Mouse (Mus musculus): ENCODE results near the gene Osbpl7. TPM values are rescaled to one million over a fixed set of nuclear protein-coding genes. Genes with fewer than 3 reads are reported as not detected.

The Osbpl7 gene
- polyA plus RNA-seq, 2 experiments: 1.2 to 2.5 TPM

GRCm38 (mm10) chr11:97108976-97109375, 58.5 kb downstream of the Osbpl7 start:
- H3K4me3 ChIP-seq (ENCODE audit: insufficient read depth in 1 of 2, low read depth in 2 of 2, low read length in 2 of 2): no peak overlapping the region
- no peak overlapping the region for H3K4me2 ChIP-seq (ENCODE audit: low read depth)
- no peak overlapping the region for H3K9ac ChIP-seq (replicated peaks)
- 75% methylated on average over 16 of the region's 16 CpGs for WGBS (ENCODE audit: insufficient replicate concordance)
- peaks cover 14% of the 10 kb centered on the region for H3K27me3 ChIP-seq (ENCODE audit: control insufficient read depth, insufficient read depth, low read length)
- H3K27ac ChIP-seq: no peak overlapping the region
- no peaks in the 10 kb centered on the region for H3K9me3 ChIP-seq (ENCODE audit: control insufficient read depth, low read length)
- H3K4me1 ChIP-seq (replicated peaks; ENCODE audit: control insufficient read depth in 2 of 2, insufficient read depth in 2 of 2, low read length in 1 of 2): no peaks in the 10 kb centered on the region
- ATAC-seq (ENCODE audit: insufficient read depth): no peak
- H3K36me3 ChIP-seq (replicated peaks; ENCODE audit: control insufficient read depth, insufficient read depth, low read depth): no peaks in the 10 kb centered on the region
- TF ChIP-seq CTCF (IDR thresholded peaks at IDR 0.05; ENCODE audit: low read depth): no peak
- no peak for DNase-seq (ENCODE audit: low read depth in 3 of 3, low spot score in 3 of 3)

- DNase-seq (ENCODE audit: low read depth in 3 of 3, low spot score in 3 of 3): no peak
- Histone ChIP-seq H3K9ac (replicated peaks) (no peak overlapping the region), H3K27me3 (ENCODE audit: control insufficient read depth, insufficient read depth, low read length) (peaks cover 45% of the 10 kb centered on the region), H3K4me3 (ENCODE audit: insufficient read depth in 1 of 2, low read depth in 2 of 2, low read length in 2 of 2) (no peak overlapping the region), H3K4me1 (replicated peaks; ENCODE audit: control insufficient read depth in 2 of 2, insufficient read depth in 2 of 2, low read length in 1 of 2) (no peaks in the 10 kb centered on the region), H3K4me2 (ENCODE audit: low read depth) (no peak overlapping the region), H3K27ac (no peak overlapping the region), H3K9me3 (ENCODE audit: control insufficient read depth, low read length) (no peaks in the 10 kb centered on the region), H3K36me3 (replicated peaks; ENCODE audit: control insufficient read depth, insufficient read depth, low read depth) (no peaks in the 10 kb centered on the region)
- no peak for ATAC-seq (ENCODE audit: insufficient read depth)
- WGBS (ENCODE audit: insufficient replicate concordance): 61% methylated on average over 9 of the region's 9 CpGs
- TF ChIP-seq EP300 (IDR thresholded peaks at IDR 0.05; ENCODE audit: low read depth) (no peak), CTCF (IDR thresholded peaks at IDR 0.05; ENCODE audit: low read depth) (no peak)
Observed at GRCm38 (mm10) chr11:97112519-97113125, 62.2 kb downstream of the Osbpl7 start.

DNA sequence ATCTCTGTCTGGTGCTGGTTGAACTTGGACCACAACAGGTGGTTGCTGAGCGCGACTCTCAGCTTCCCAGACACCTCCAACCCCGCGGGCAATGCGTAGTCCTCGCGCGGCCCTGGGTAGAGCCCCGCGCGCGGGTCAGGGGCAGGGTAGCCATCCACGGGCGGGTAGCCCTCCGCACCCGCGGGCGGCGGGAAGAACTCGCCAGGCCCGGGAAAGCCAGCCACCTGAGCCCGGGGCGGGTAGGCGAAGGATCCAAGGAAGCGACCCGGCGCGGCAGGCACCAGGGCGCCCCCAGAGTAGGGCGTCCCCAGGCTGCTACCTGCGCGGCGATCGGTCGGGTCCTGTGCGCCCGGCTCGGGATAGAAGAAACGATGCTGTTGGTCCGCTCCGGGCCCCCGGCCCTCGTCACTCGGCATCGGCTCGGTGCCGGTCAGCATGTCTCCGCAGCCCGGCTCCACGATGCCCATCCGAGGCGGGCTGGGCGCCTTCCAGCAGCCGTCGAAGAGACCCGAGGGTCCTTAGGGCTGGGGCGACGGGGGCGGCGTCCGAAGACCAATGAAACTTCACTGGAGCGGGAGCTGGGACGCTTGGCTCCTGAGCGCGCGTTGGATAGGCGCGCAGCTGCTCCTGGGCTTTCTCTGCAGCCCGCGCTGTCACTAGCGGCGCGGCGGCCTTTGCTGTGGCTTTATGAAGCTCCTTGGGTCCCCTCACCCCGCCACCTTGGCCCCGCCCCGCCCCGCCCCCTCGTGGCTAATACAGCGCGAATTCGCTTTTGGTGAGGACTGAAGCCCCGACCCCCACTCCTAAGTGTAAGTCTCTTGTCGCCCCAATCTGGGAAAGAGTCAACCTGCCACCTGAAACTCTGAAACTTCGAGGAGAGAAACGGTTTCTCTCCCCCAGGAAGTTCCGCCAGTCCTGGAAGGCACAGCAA, 64.5 kb downstream of the Osbpl7 start, which contains the start of gene Tbx21:
Tbx21 (minus strand) TSS at position 661 of the 931 bp plus-strand sequence.
- Histone ChIP-seq H3K36me3 (replicated peaks; ENCODE audit: control insufficient read depth, insufficient read depth, low read depth) (no peaks in the 10 kb centered on the region), H3K27ac (no peak within 1 kb of the TSS), H3K4me3 (ENCODE audit: insufficient read depth in 1 of 2, low read depth in 2 of 2, low read length in 2 of 2) (no peak within 1 kb of the TSS; a peak in 2 of 4 replicates), H3K4me1 (replicated peaks; ENCODE audit: control insufficient read depth in 2 of 2, insufficient read depth in 2 of 2, low read length in 1 of 2) (no peaks in the 10 kb centered on the region), H3K9me3 (ENCODE audit: control insufficient read depth, low read length) (no peaks in the 10 kb centered on the region), H3K27me3 (ENCODE audit: control insufficient read depth, insufficient read depth, low read length) (peaks cover 49% of the 10 kb centered on the region), H3K4me2 (ENCODE audit: low read depth) (peak within 1 kb of the TSS; percentile 38), H3K9ac (replicated peaks) (no peak within 1 kb of the TSS)
- ATAC-seq (ENCODE audit: insufficient read depth): no peak
- 1% methylated on average over 87 of the region's 87 CpGs for WGBS (ENCODE audit: insufficient replicate concordance)
- DNase-seq (ENCODE audit: low read depth in 3 of 3, low spot score in 3 of 3): no peak
- no peak for TF ChIP-seq EP300 (IDR thresholded peaks at IDR 0.05; ENCODE audit: low read depth)
- TF ChIP-seq CTCF (IDR thresholded peaks at IDR 0.05; ENCODE audit: low read depth): no peak

GRCm38 (mm10) chr11:97115797-97116196, 65.4 kb downstream of the Osbpl7 start:
- no peak overlapping the region for H3K9ac ChIP-seq (replicated peaks)
- no peak for DNase-seq (ENCODE audit: low read depth in 3 of 3, low spot score in 3 of 3)
- H3K4me2 ChIP-seq (ENCODE audit: low read depth): peak overlapping the region; percentile 38; the same call in 1 of the 2 replicates
- H3K27me3 ChIP-seq (ENCODE audit: control insufficient read depth, insufficient read depth, low read length): peaks cover 49% of the 10 kb centered on the region
- no peaks in the 10 kb centered on the region for H3K4me1 ChIP-seq (replicated peaks; ENCODE audit: control insufficient read depth in 2 of 2, insufficient read depth in 2 of 2, low read length in 1 of 2)
- no peaks in the 10 kb centered on the region for H3K9me3 ChIP-seq (ENCODE audit: control insufficient read depth, low read length)
- H3K27ac ChIP-seq: no peak overlapping the region
- 4% methylated on average over 11 of the region's 11 CpGs for WGBS (ENCODE audit: insufficient replicate concordance)
- H3K36me3 ChIP-seq (replicated peaks; ENCODE audit: control insufficient read depth, insufficient read depth, low read depth): no peaks in the 10 kb centered on the region
- no peak overlapping the region for H3K4me3 ChIP-seq (ENCODE audit: insufficient read depth in 1 of 2, low read depth in 2 of 2, low read length in 2 of 2)
- no peak for ATAC-seq (ENCODE audit: insufficient read depth)
- TF ChIP-seq CTCF (IDR thresholded peaks at IDR 0.05; ENCODE audit: low read depth): no peak
- TF ChIP-seq EP300 (IDR thresholded peaks at IDR 0.05; ENCODE audit: low read depth): no peak

Small RNA genes within 50 kb of the gene (microRNA-seq; reads per million reads assigned to microRNA genes)
- 1.3 reads per million for gene Mir8103

Other genes starting within 250 kb of the Osbpl7 start
- 14.4 and 15.2 TPM in 2 replicates for gene Nfe2l1, start 220.7 kb upstream of the Osbpl7 start, polyA plus RNA-seq (2012; rRNA removed)
- gene Nfe2l1, start 220.7 kb upstream of the Osbpl7 start, polyA plus RNA-seq (2014; fragmentation: Nextera tagmentation; extraction: Ambion mirVana): 9.6 and 10.1 TPM in 2 replicates
- 7.9 and 8.7 TPM in 2 replicates for gene Copz2, start 200.8 kb upstream of the Osbpl7 start, polyA plus RNA-seq (2012; rRNA removed)
- 18.6 and 18.8 TPM in 2 replicates for gene Copz2, start 200.8 kb upstream of the Osbpl7 start, polyA plus RNA-seq (2014; fragmentation: Nextera tagmentation; extraction: Ambion mirVana)
- gene Cdk5rap3, start 134.1 kb upstream of the Osbpl7 start, polyA plus RNA-seq (2012; rRNA removed): 14.2 and 20.1 TPM in 2 replicates
- gene Cdk5rap3, start 134.1 kb upstream of the Osbpl7 start, polyA plus RNA-seq (2014; fragmentation: Nextera tagmentation; extraction: Ambion mirVana): 34.1 and 36.4 TPM in 2 replicates
- 2.8 and 3.3 TPM in 2 replicates for gene Prr15l, start 122.5 kb upstream of the Osbpl7 start, polyA plus RNA-seq (2012; rRNA removed)
- 4.9 and 8.5 TPM in 2 replicates for gene Prr15l, start 122.5 kb upstream of the Osbpl7 start, polyA plus RNA-seq (2014; fragmentation: Nextera tagmentation; extraction: Ambion mirVana)
- 315 and 355 TPM in 2 replicates for gene Pnpo, start 106.6 kb upstream of the Osbpl7 start, polyA plus RNA-seq (2012; rRNA removed)
- gene Pnpo, start 106.6 kb upstream of the Osbpl7 start, polyA plus RNA-seq (2014; fragmentation: Nextera tagmentation; extraction: Ambion mirVana): 564 and 592 TPM in 2 replicates
- 7.7 and 8.0 TPM in 2 replicates for gene Sp2, start 67.7 kb upstream of the Osbpl7 start, polyA plus RNA-seq (2012; rRNA removed)
- 13.7 and 17.1 TPM in 2 replicates for gene Sp2, start 67.7 kb upstream of the Osbpl7 start, polyA plus RNA-seq (2014; fragmentation: Nextera tagmentation; extraction: Ambion mirVana)
- gene Sp6, start 37.2 kb upstream of the Osbpl7 start, polyA plus RNA-seq (2012; rRNA removed): 0.02 and 0.06 TPM in 2 replicates
- gene Sp6, start 37.2 kb upstream of the Osbpl7 start, polyA plus RNA-seq (2014; fragmentation: Nextera tagmentation; extraction: Ambion mirVana): not detected in 2 replicates
- 5.7 and 5.9 TPM in 2 replicates for gene Scrn2, start 20.7 kb upstream of the Osbpl7 start, polyA plus RNA-seq (2012; rRNA removed)
- gene Scrn2, start 20.7 kb upstream of the Osbpl7 start, polyA plus RNA-seq (2014; fragmentation: Nextera tagmentation; extraction: Ambion mirVana): 5.8 and 6.3 TPM in 2 replicates
- 0.20 and 0.29 TPM in 2 replicates for gene Lrrc46, start 9.2 kb upstream of the Osbpl7 start, polyA plus RNA-seq (2012; rRNA removed)
- 0.28 and 0.38 TPM in 2 replicates for gene Lrrc46, start 9.2 kb upstream of the Osbpl7 start, polyA plus RNA-seq (2014; fragmentation: Nextera tagmentation; extraction: Ambion mirVana)
- 29.1 and 30.3 TPM in 2 replicates for gene Mrpl10, start 9.1 kb upstream of the Osbpl7 start, polyA plus RNA-seq (2012; rRNA removed)
- gene Mrpl10, start 9.1 kb upstream of the Osbpl7 start, polyA plus RNA-seq (2014; fragmentation: Nextera tagmentation; extraction: Ambion mirVana): 34.9 and 36.2 TPM in 2 replicates
- gene Tbx21, start 64.7 kb downstream of the Osbpl7 start, polyA plus RNA-seq (2012; rRNA removed): 0.02 and 0.05 TPM in 2 replicates
- gene Tbx21, start 64.7 kb downstream of the Osbpl7 start, polyA plus RNA-seq (2014; fragmentation: Nextera tagmentation; extraction: Ambion mirVana): not detected in 2 replicates
- 2.4 and 2.6 TPM in 2 replicates for gene Tbkbp1, start 100.9 kb downstream of the Osbpl7 start, polyA plus RNA-seq (2012; rRNA removed)
- gene Tbkbp1, start 100.9 kb downstream of the Osbpl7 start, polyA plus RNA-seq (2014; fragmentation: Nextera tagmentation; extraction: Ambion mirVana): 0.90 and 1.6 TPM in 2 replicates
- 38.0 and 58.0 TPM in 2 replicates for gene Kpnb1, start 137.3 kb downstream of the Osbpl7 start, polyA plus RNA-seq (2012; rRNA removed)
- gene Kpnb1, start 137.3 kb downstream of the Osbpl7 start, polyA plus RNA-seq (2014; fragmentation: Nextera tagmentation; extraction: Ambion mirVana): 23.2 and 26.1 TPM in 2 replicates
- 4.3 and 8.5 TPM in 2 replicates for gene Npepps, start 230.0 kb downstream of the Osbpl7 start, polyA plus RNA-seq (2012; rRNA removed)
- gene Npepps, start 230.0 kb downstream of the Osbpl7 start, polyA plus RNA-seq (2014; fragmentation: Nextera tagmentation; extraction: Ambion mirVana): 14.4 and 15.1 TPM in 2 replicates